Mouse (Mus musculus) myocyte (in vitro differentiated cells): ENCODE data around the gene Cybrd1.

ENCODE experiments used
- POLR2A ChIP-seq: IDR thresholded peaks from one replicate; pipeline ENCODE4 v1.6.1; 2011; ENCODE audit warnings: low read depth, mild to moderate bottlenecking, control low read depth, moderate library complexity; ENCODE audit not compliant: insufficient read length
- SRF ChIP-seq: IDR thresholded peaks from one replicate; pipeline ENCODE4 v1.6.1; 2011; ENCODE audit warnings: low read depth; ENCODE audit not compliant: control insufficient read depth, insufficient read length

DNA sequence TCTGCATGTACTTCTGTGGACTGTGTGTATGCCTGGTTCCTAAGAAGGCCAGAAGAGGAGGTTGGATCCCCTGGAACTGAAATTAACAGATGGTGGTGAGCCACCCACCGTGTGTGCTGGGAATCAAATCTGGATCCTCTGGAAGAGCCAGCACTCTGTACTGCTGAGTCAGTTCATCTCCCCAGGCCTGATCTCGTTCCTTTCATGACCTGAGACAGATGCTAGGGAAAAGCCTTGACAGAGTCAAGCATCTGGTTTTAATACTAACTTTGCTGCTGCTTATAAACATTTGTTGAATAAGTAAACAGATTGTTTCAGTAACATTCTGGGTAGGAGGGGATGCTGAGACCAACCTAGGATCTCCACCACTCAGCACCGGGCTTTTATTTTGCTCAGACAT lies 9.2 kb upstream of the Cybrd1 start:
- TF ChIP-seq SRF (no peak), POLR2A (no peak)
